Mouse (Mus musculus) limb, embryonic 10.5 days (tissue): ENCODE measurements around the gene Arrdc5. TPM values are rescaled to one million over a fixed set of nuclear protein-coding genes. Genes with fewer than 3 reads are reported as not detected.
"Not testable (repeated sequence)": the region's sequence is repeated elsewhere in the genome, so short reads cannot be mapped to it uniquely, and the experiment has no call there.

Experiments used
- DNase-seq: peaks from one replicate; pipeline ENCODE4 v3.0.0-alpha.2; 2017; ENCODE audit warnings: low spot score
- H3K27ac ChIP-seq: fragments of 300-500 bp; sonication (generic); 2 replicates; pipeline ENCODE4 v1.5.1; 2016; ENCODE audit warnings: mild to moderate bottlenecking
- H3K27me3 ChIP-seq: fragments of 300-500 bp; sonication (generic); 2 replicates; pipeline ENCODE4 v1.6.1; 2016; ENCODE audit warnings: low read depth, mild to moderate bottlenecking; ENCODE audit not compliant: poor library complexity, severe bottlenecking
- H3K36me3 ChIP-seq: fragments of 300-500 bp; sonication (generic); 2 replicates; pipeline ENCODE4 v1.6.1; 2016; ENCODE audit warnings: mild to moderate bottlenecking, moderate library complexity
- H3K4me1 ChIP-seq: fragments of 300-500 bp; sonication (generic); 2 replicates; pipeline ENCODE4 v1.6.1; 2016
- H3K4me3 ChIP-seq: fragments of 300-500 bp; sonication (generic); 2 replicates; pipeline ENCODE4 v1.5.1; 2016; ENCODE audit warnings: mild to moderate bottlenecking, moderate library complexity
- H3K9me3 ChIP-seq: fragments of 300-500 bp; sonication (generic); replicated peaks from 2 replicates; pipeline ENCODE4 v1.6.1; 2016; ENCODE audit warnings: mild to moderate bottlenecking
- WGBS: fragments of 180-500 bp; shearing (Covaris S2); methylation state at CpG from one replicate; pipeline ENCODE4 v1.1.7; 2016; 5-methylcytosine and 5-hydroxymethylcytosine counted together
- polyA plus RNA-seq: library from polyadenylated mRNA; unstranded; fragments of >200 nt; fragmentation: Nextera tagmentation; extraction: Ambion mirVana; gene quantifications from 2 replicates; pipeline ENCODE4 v1.2.1, GENCODE M21; 2016

Arrdc5 gene
- polyA plus RNA-seq, 1 experiment from 2014 or later = not detected

DNA sequence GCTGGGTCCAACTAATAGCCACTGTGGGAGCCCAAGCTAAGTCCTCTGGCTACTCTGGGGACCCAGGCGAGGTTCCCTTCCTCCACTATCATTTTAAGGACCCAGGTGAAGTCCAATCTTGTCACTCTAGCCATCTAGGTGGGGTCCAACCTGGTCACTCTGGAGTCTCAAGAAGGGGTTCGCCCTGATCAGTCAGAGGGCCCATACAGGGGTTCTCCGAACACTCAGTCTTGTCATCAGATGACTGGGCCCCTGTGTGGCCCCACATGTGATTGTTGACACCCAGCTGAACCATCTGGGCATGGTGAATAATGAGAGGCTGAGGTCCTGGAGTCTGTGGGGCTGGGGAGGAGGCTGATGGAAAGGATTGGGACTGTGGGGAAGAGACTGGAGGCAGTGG is 30.3 kb downstream of the Arrdc5 start:
- 81% methylated on average over 3 of the region's 3 CpGs for WGBS
- Histone ChIP-seq H3K4me1 (peaks cover 16% of the 10 kb centered on the region), H3K4me3 (peak overlapping the region; percentile 51), H3K27ac (peak overlapping the region; percentile 85), H3K27me3 (no peaks in the 10 kb centered on the region), H3K36me3 (peaks cover 43% of the 10 kb centered on the region), H3K9me3 (no peaks in the 10 kb centered on the region)
- DNase-seq = no peak

DNA sequence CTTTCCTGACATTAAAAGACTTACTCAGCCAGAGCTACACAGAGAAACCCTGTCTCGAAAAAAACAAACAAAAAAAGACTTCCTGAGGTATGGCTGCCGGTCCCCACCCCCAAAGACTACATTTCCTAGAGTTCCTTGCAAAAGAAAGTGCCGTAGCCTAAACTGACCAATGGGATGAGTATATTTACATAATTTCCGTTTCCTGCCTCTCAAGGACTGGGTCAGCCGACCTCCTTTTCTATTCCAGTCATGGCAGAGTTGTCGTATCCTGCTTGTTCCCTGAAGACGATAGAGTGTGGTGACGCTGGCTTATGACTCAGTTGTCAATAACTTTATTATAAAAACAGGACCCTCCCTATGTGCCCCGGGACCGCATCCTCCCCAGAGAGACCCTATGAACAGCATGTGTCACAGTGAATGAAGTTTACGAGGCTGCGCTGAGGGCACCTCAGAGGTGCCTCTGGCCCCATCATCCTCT is 30.9 kb downstream of the Arrdc5 start:
- peaks cover 46% of the 10 kb centered on the region for H3K36me3 ChIP-seq
- DNase-seq = no peak
- H3K4me1 ChIP-seq = peaks cover 16% of the 10 kb centered on the region
- peak overlapping the region; percentile 51 for H3K4me3 ChIP-seq
- 22% methylated on average over 12 of the region's 12 CpGs for WGBS
- no peaks in the 10 kb centered on the region for H3K9me3 ChIP-seq
- peak overlapping the region; percentile 85 for H3K27ac ChIP-seq
- H3K27me3 ChIP-seq = no peaks in the 10 kb centered on the region

- peaks cover 9% of the 10 kb centered on the region for H3K4me1 ChIP-seq
- no peak for DNase-seq
- H3K36me3 ChIP-seq = peaks cover 46% of the 10 kb centered on the region
- H3K4me3 ChIP-seq = no peak overlapping the region
- no peak overlapping the region for H3K27ac ChIP-seq
- 64% methylated on average over 3 of the region's 3 CpGs for WGBS
- H3K9me3 ChIP-seq = no peaks in the 10 kb centered on the region
- H3K27me3 ChIP-seq = no peaks in the 10 kb centered on the region
These were observed 33.8 kb downstream of the Arrdc5 start for GRCm38 (mm10) chr17:56266271-56266670.

GRCm38 (mm10) chr17:56265869-56266268 is 34.2 kb downstream of the Arrdc5 start:
- H3K36me3 ChIP-seq = peaks cover 46% of the 10 kb centered on the region
- H3K4me1 ChIP-seq = peaks cover 12% of the 10 kb centered on the region
- H3K9me3 ChIP-seq = no peaks in the 10 kb centered on the region
- no peak overlapping the region for H3K27ac ChIP-seq
- H3K27me3 ChIP-seq = no peaks in the 10 kb centered on the region
- no peak overlapping the region for H3K4me3 ChIP-seq
- 97% methylated on average over 3 of the region's 3 CpGs for WGBS
- no peak for DNase-seq

GRCm38 (mm10) chr17:56265011-56265410 is 35.1 kb downstream of the Arrdc5 start:
- WGBS = 93% methylated on average over 4 of the region's 4 CpGs

GRCm38 (mm10) chr17:56264020-56264419 is 36.1 kb downstream of the Arrdc5 start:
- Histone ChIP-seq H3K36me3 (peaks cover 52% of the 10 kb centered on the region), H3K9me3 (no peaks in the 10 kb centered on the region), H3K4me3 (no peak overlapping the region), H3K27ac (no peak overlapping the region), H3K27me3 (no peaks in the 10 kb centered on the region), H3K4me1 (peaks cover 15% of the 10 kb centered on the region)
- DNase-seq = peak; percentile 70
- WGBS = 25% methylated on average over 8 of the region's 8 CpGs

More at GRCm38 (mm10) chr17:56265011-56265410, 35.1 kb downstream of the Arrdc5 start:
- Histone ChIP-seq H3K4me1 (peaks cover 15% of the 10 kb centered on the region), H3K9me3 (no peaks in the 10 kb centered on the region), H3K27me3 (no peaks in the 10 kb centered on the region), H3K4me3 (no peak overlapping the region), H3K27ac (no peak overlapping the region), H3K36me3 (peaks cover 46% of the 10 kb centered on the region)
- no peak for DNase-seq

GRCm38 (mm10) chr17:56262645-56263094 is 37.4 kb downstream of the Arrdc5 start:
- Histone ChIP-seq H3K27ac (no peak overlapping the region), H3K27me3 (no peaks in the 10 kb centered on the region), H3K4me1 (peaks cover 29% of the 10 kb centered on the region), H3K36me3 (peaks cover 66% of the 10 kb centered on the region), H3K4me3 (no peak overlapping the region), H3K9me3 (no peaks in the 10 kb centered on the region)
- no peak for DNase-seq
- WGBS = 88% methylated on average over 3 of the region's 3 CpGs

DNA sequence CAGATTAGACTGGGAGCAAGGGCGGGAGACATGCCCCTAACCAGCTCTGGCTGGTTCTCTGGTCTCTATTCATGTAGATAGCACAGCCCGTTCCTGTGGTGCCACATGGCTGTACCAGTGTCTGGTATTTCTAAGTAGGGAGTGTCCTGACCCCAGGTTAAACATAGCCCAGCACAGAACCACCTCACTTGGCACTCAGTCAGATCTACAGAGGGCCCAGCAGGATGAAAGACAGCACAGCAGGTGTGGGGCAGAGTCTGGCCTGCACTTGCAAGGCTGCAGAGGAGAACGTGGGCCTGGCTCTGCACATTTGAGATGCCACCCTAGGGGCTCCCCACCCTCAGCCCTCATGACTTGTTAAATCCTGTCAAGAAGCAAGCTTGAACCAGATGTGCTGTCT is 38.9 kb downstream of the Arrdc5 start:
- no peaks in the 10 kb centered on the region for H3K9me3 ChIP-seq
- H3K4me1 ChIP-seq = peaks cover 35% of the 10 kb centered on the region
- peaks cover 67% of the 10 kb centered on the region for H3K36me3 ChIP-seq
- 88% methylated on average over 3 of the region's 3 CpGs for WGBS
- H3K4me3 ChIP-seq = no peak overlapping the region
- no peak overlapping the region for H3K27ac ChIP-seq
- no peaks in the 10 kb centered on the region for H3K27me3 ChIP-seq
- no peak for DNase-seq

- DNase-seq = no peak
- peaks cover 58% of the 10 kb centered on the region for H3K36me3 ChIP-seq
- H3K9me3 ChIP-seq = no peaks in the 10 kb centered on the region
- WGBS = 91% methylated on average over 10 of the region's 10 CpGs
- no peak overlapping the region for H3K4me3 ChIP-seq
- peaks cover 35% of the 10 kb centered on the region for H3K4me1 ChIP-seq
- no peak overlapping the region for H3K27ac ChIP-seq
- no peaks in the 10 kb centered on the region for H3K27me3 ChIP-seq
These were observed 40.6 kb downstream of the Arrdc5 start for GRCm38 (mm10) chr17:56259301-56260037.

- not testable (repeated sequence) for DNase-seq, H3K27ac ChIP-seq, H3K9me3 ChIP-seq, H3K27me3 ChIP-seq, H3K4me3 ChIP-seq
- 83% methylated on average over 2 of the region's 2 CpGs for WGBS
- Histone ChIP-seq H3K4me1 (peaks cover 35% of the 10 kb centered on the region), H3K36me3 (peaks cover 58% of the 10 kb centered on the region)
These were observed 41.3 kb downstream of the Arrdc5 start for GRCm38 (mm10) chr17:56258812-56259211.

DNA sequence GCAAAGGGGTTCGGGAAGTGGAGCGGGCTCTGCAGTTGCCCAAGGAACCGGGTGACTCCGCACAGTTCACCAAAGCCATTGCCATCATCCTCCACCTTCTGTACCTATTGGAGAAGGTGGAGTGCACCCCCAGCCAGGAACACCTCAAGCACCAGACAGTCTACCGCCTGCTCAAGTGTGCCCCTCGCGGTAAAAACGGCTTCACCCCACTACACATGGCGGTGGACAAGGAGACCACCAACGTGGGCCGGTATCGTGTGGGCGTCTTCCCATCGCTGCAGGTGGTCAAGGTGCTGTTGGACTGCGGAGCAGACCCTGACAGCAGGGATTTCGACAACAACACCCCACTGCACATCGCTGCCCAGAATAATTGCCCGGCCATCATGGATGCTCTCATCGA is 41.8 kb downstream of the Arrdc5 start:
- peaks cover 57% of the 10 kb centered on the region for H3K36me3 ChIP-seq
- DNase-seq = not testable (repeated sequence)

DNA sequence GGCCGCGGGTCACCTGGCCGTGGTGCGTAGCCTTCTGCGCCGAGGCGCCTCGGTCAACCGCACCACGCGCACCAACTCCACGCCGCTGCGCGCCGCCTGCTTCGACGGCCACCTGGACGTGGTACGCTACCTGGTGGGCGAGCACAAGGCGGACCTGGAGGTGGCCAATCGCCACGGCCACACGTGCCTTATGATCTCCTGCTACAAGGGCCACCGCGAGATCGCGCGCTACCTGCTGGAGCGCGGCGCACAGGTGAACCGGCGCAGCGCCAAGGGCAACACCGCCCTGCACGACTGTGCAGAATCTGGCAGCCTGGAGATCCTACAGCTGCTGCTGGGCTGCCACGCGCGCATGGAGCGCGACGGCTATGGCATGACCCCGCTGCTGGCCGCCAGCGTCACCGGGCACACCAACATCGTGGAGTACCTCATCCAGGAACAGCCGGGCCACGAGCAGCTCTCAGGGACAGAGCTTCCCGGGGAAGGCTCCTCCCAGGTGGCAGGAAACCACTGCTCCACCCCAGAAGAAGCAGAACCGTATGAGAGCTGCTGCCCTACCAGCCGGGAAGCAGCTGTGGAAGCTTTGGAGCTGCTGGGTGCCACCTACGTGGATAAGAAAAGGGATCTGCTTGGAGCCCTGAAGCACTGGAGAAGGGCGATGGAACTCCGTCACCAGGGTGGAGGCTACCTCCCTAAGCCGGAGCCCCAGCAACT is 42.7 kb downstream of the Arrdc5 start:
- peak overlapping the region; percentile 68 for H3K27ac ChIP-seq
- DNase-seq = no peak
- WGBS = 11% methylated on average over 57 of the region's 58 CpGs
- H3K9me3 ChIP-seq = no peaks in the 10 kb centered on the region
- H3K27me3 ChIP-seq = no peaks in the 10 kb centered on the region
- H3K4me3 ChIP-seq = peak overlapping the region; percentile 72
- peaks cover 35% of the 10 kb centered on the region for H3K4me1 ChIP-seq
- peaks cover 48% of the 10 kb centered on the region for H3K36me3 ChIP-seq

More for the DNA sequence above, 41.8 kb downstream of the Arrdc5 start:
- H3K27ac ChIP-seq, H3K27me3 ChIP-seq, H3K4me3 ChIP-seq, H3K9me3 ChIP-seq: not testable (repeated sequence)
- peaks cover 35% of the 10 kb centered on the region for H3K4me1 ChIP-seq
- WGBS = 94% methylated on average over 19 of the region's 19 CpGs

- Histone ChIP-seq H3K27me3 (no peaks in the 10 kb centered on the region), H3K27ac (peak within 1 kb of the TSS; percentile 81), H3K4me1 (peaks cover 36% of the 10 kb centered on the region), H3K4me3 (peak within 1 kb of the TSS; percentile 72), H3K36me3 (peaks cover 38% of the 10 kb centered on the region), H3K9me3 (no peaks in the 10 kb centered on the region)
- peak; percentile 88 for DNase-seq
- under 1% methylated on average over 28 of the region's 28 CpGs for WGBS
These were observed 43.7 kb downstream of the Arrdc5 start, which contains the start of gene Fem1a for GRCm38 (mm10) chr17:56256239-56256881. Fem1a (plus strand) TSS chr17:56256810.
